Mouse (Mus musculus) right cerebral cortex, postnatal 10 days (tissue): ENCODE results near the gene Tmem243.

Source experiments
- DNase-seq, 2 experiments: peaks; one replicate each; pipeline ENCODE4 v3.0.0; 2021; ENCODE audit warnings: low spot score in 2 of 2

Gene Tmem243

GRCm38 (mm10) chr5:9100207-9100848 is at the start of gene Tmem243:
Tmem243 (plus strand) TSS chr5:9100668.
- peak; percentile 91 to 92 for DNase-seq

- DNase-seq = peak; percentile 81 to 86
Observed at GRCm38 (mm10) chr5:9056020-9056660, 44.3 kb upstream of the Tmem243 start.

GRCm38 (mm10) chr5:9057277-9057879 is 43.1 kb upstream of the Tmem243 start:
- DNase-seq = no peak

- DNase-seq = no peak
Observed at GRCm38 (mm10) chr5:9059303-9060023, 41.0 kb upstream of the Tmem243 start.

GRCm38 (mm10) chr5:9060228-9060627 is 40.2 kb upstream of the Tmem243 start:
- no peak for DNase-seq

- DNase-seq = no peak
Observed at GRCm38 (mm10) chr5:9064217-9064616, 36.3 kb upstream of the Tmem243 start.

GRCm38 (mm10) chr5:9068886-9069285 is 31.6 kb upstream of the Tmem243 start:
- DNase-seq = peak; percentile 54 to 58

GRCm38 (mm10) chr5:9069599-9070209 is 30.8 kb upstream of the Tmem243 start:
- no peak for DNase-seq

- no peak for DNase-seq
Observed at GRCm38 (mm10) chr5:9071360-9071759, 29.1 kb upstream of the Tmem243 start.

GRCm38 (mm10) chr5:9073177-9073854 is 27.2 kb upstream of the Tmem243 start:
- DNase-seq = no peak

- no peak for DNase-seq
Observed at GRCm38 (mm10) chr5:9079773-9080501, 20.5 kb upstream of the Tmem243 start.

GRCm38 (mm10) chr5:9086924-9087719 is 13.3 kb upstream of the Tmem243 start:
- DNase-seq = no peak

- no peak for DNase-seq
Observed at GRCm38 (mm10) chr5:9090493-9091106, 9.9 kb upstream of the Tmem243 start.

- no peak for DNase-seq
Observed at GRCm38 (mm10) chr5:9092716-9093115, 7.8 kb upstream of the Tmem243 start.

GRCm38 (mm10) chr5:9093490-9093889 is 7.0 kb upstream of the Tmem243 start:
- DNase-seq = no peak

- peak; percentile 32 to 43 for DNase-seq
Observed at GRCm38 (mm10) chr5:9100849-9101801, 657 bp downstream of the Tmem243 start.

GRCm38 (mm10) chr5:9102696-9103095 is 2.2 kb downstream of the Tmem243 start:
- no peak for DNase-seq

- DNase-seq = no peak
Observed at GRCm38 (mm10) chr5:9103958-9104357, 3.5 kb downstream of the Tmem243 start.
